ENCODE assay signal across 21 mouse cellular contexts in genomic region chr8:103978948-103979347, GRCm38 (mm10).
DNase-seq lines count a peak whose midpoint lies in the region.
"Had no signal": no experiment of that assay in that cellular context is flagged by ENCODE, and none has a peak within 500 bp of the region (broad histone marks: within the 10 kb centered on the region; RNA-seq: fewer than 3 reads in every experiment).

No protein-coding gene starts in this region.

- H3K27ac ChIP-seq in limb, embryonic 10.5 days = no peak overlapping the region
- H3K27ac ChIP-seq: embryonic facial prominence, embryonic 12.5 days; forebrain, embryonic 12.5 days; heart, adult 2 months; heart, embryonic 15.5 days; hindbrain, embryonic 10.5 days; hindbrain, embryonic 14.5 days had no signal

- H3K27me3 ChIP-seq in limb, embryonic 10.5 days (ENCODE audit: low read depth, poor library complexity, severe bottlenecking) = no peaks in the 10 kb centered on the region
- H3K27me3 ChIP-seq: CH12.LX; embryonic facial prominence, embryonic 12.5 days; forebrain, embryonic 12.5 days; heart, embryonic 15.5 days; Patski had no signal

- WGBS in limb, embryonic 10.5 days = 88% methylated on average over 5 of the region's 5 CpGs

- H3K4me3 ChIP-seq in limb, embryonic 10.5 days = no peak overlapping the region
- H3K4me3 ChIP-seq: embryonic facial prominence, embryonic 12.5 days; forebrain, embryonic 12.5 days; heart, adult 2 months; heart, embryonic 15.5 days; hindbrain, embryonic 10.5 days had no signal

- H3K36me3 ChIP-seq in limb, embryonic 10.5 days = no peaks in the 10 kb centered on the region
- H3K36me3 ChIP-seq: embryonic facial prominence, embryonic 12.5 days; forebrain, embryonic 12.5 days; heart, embryonic 15.5 days; hindbrain, embryonic 10.5 days had no signal

- no peaks in the 10 kb centered on the region for H3K4me1 ChIP-seq in limb, embryonic 10.5 days
- H3K4me1 ChIP-seq: embryonic facial prominence, embryonic 12.5 days; forebrain, embryonic 12.5 days; heart, embryonic 15.5 days had no signal

- no peaks in the 10 kb centered on the region for H3K9me3 ChIP-seq in limb, embryonic 10.5 days (replicated peaks)
- H3K9me3 ChIP-seq: embryonic facial prominence, embryonic 12.5 days; forebrain, embryonic 12.5 days; heart, embryonic 15.5 days; hindbrain, embryonic 10.5 days had no signal

- intact Hi-C loops in heart, postnatal 14 days (cut with DNase I) = no loop called here

- DNase-seq in heart, adult 11 months = peak; percentile 7
- no peak for DNase-seq in heart, postnatal 14 days
- DNase-seq in limb, embryonic 10.5 days (ENCODE audit: low spot score) = peak; percentile 3
- peak; percentile 12 to 23 for DNase-seq in thymus, postnatal 10 days (ENCODE audit: low spot score in 2 of 2)
- DNase-seq in thymus, postnatal 4 days = peak; percentile 19
- DNase-seq in frontal cortex, postnatal 10 days (ENCODE audit: low spot score in 2 of 2) = no peak
- DNase-seq in lung, postnatal 25 days (ENCODE audit: low spot score) = no peak
- no peak for DNase-seq in lung, postnatal 36 days
- DNase-seq: adrenal gland, adult 8-10 months; cerebellum, adult 11-12 months; cerebellum, adult 9-10 months; cerebellum, postnatal 25 days; forebrain, postnatal 0 days; heart, adult 2 months had no signal

Comparison
In these comparisons a context has a peak if more than half of its experiments do, and no peak if none do; other contexts are left out.
1. DNase-seq: peak in heart, adult 11 months (single experiment), limb, embryonic 10.5 days (single experiment), thymus, postnatal 10 days (2 of 2) and thymus, postnatal 4 days (single experiment); none in heart, postnatal 14 days (0 of 2), frontal cortex, postnatal 10 days (0 of 2), lung, postnatal 25 days (single experiment) and lung, postnatal 36 days (single experiment).